ENCODE assay signal across 8 mouse cellular contexts in genomic region chr4:126321111-126321853, GRCm38 (mm10). TPM values are rescaled to one million over a fixed set of nuclear protein-coding genes. Genes with fewer than 3 reads are reported as not detected.
DNase-seq lines count a peak whose midpoint lies in the region; ATAC-seq and TF ChIP-seq lines count a peak whose summit lies in the region.

Gene Adprhl2 (minus strand): TSS chr4:126321703.

- peak; percentile 45 for TF ChIP-seq POLR2A in olfactory bulb, adult 2 months (IDR thresholded peaks at IDR 0.05; ENCODE audit: insufficient read depth, low read depth, low read length)
- TF ChIP-seq POLR2A in thymus, adult 2 months (IDR thresholded peaks at IDR 0.05; ENCODE audit: control insufficient read depth, extremely low read depth, insufficient read depth, low read length, poor library complexity), result 0 out of 2 replicates have a peak, but pooled peaks have one; percentile 68

- H3K4me1 ChIP-seq in ES-E14 (ENCODE audit: control insufficient read depth in 2 of 2, insufficient read depth in 2 of 2, low read length in 2 of 2, poor library complexity in 1 of 2), result peaks cover 0 to 11% of the 10 kb centered on the region in 2 experiments; a peak in 2 of 4 replicates
- peaks cover 23% of the 10 kb centered on the region for H3K4me1 ChIP-seq in forebrain, embryonic 16.5 days (replicated peaks; ENCODE audit: control insufficient read depth, insufficient read depth, low read length)
- peaks cover 4% of the 10 kb centered on the region; the same call in 1 of the 2 replicates for H3K4me1 ChIP-seq in lung, embryonic 14.5 days (ENCODE audit: insufficient read depth)
- H3K4me1 ChIP-seq in olfactory bulb, adult 2 months (ENCODE audit: control insufficient read depth, insufficient read depth, low read length), result peaks cover 13% of the 10 kb centered on the region; the same call in 1 of the 2 replicates
- peaks cover 4% of the 10 kb centered on the region for H3K4me1 ChIP-seq in thymus, adult 2 months (replicated peaks; ENCODE audit: control insufficient read depth, insufficient read depth, low read length)

- intact Hi-C loops in heart, postnatal 36 days (cut with DNase I), result loop anchor here (5.0 kb wide), 2 partner anchors 146 to 224 kb away; partner anchors contain the start of genes Ago1 and Lsm10

- H3K36me3 ChIP-seq in ES-E14 (ENCODE audit: control insufficient read depth, insufficient read depth, low read length, poor library complexity, severe bottlenecking), result peaks cover 27% of the 10 kb centered on the region
- peaks cover 12% of the 10 kb centered on the region for H3K36me3 ChIP-seq in forebrain, embryonic 16.5 days (ENCODE audit: control insufficient read depth, insufficient read depth)
- H3K36me3 ChIP-seq in lung, embryonic 14.5 days (ENCODE audit: insufficient read depth), result peaks cover 30% of the 10 kb centered on the region
- H3K36me3 ChIP-seq in thymus, adult 2 months (ENCODE audit: control insufficient read depth, insufficient read depth, low read length), result peaks cover 18% of the 10 kb centered on the region

- peak; percentile 97 for DNase-seq in ES-E14 (ENCODE audit: low read depth, low spot score)
- DNase-seq in cerebellum, adult 11-12 months, result peak; percentile 96
- DNase-seq in heart, postnatal 36 days, result peak; percentile 99 to 100
- peak; percentile 97 to 100 for DNase-seq in layer of hippocampus, adult 2 months (ENCODE audit: low spot score in 2 of 2)
- peak; percentile 99 for DNase-seq in lung, embryonic 14.5 days
- DNase-seq in thymus, adult 2 months, result peak; percentile 99

- H3K27me3 ChIP-seq in forebrain, embryonic 16.5 days (replicated peaks; ENCODE audit: control insufficient read depth, insufficient read depth, low read length), result no peaks in the 10 kb centered on the region
- H3K27me3 ChIP-seq in lung, embryonic 14.5 days (ENCODE audit: insufficient read depth, low read length), result peaks cover 8% of the 10 kb centered on the region
- no peaks in the 10 kb centered on the region for H3K27me3 ChIP-seq in thymus, adult 2 months (ENCODE audit: control insufficient read depth, insufficient read depth, low read length)

- under 1% methylated on average over 79 of the region's 80 CpGs for WGBS in forebrain, embryonic 16.5 days
- under 1% methylated on average over 79 of the region's 80 CpGs for WGBS in lung, embryonic 14.5 days
- under 1% methylated on average over 80 of the region's 80 CpGs for WGBS in olfactory bulb, adult 2 months
- WGBS in thymus, adult 2 months, result under 1% methylated on average over 80 of the region's 80 CpGs

- H3K9me3 ChIP-seq in ES-E14 (ENCODE audit: control insufficient read depth, insufficient read depth, low read depth, low read length), result no peaks in the 10 kb centered on the region
- no peaks in the 10 kb centered on the region for H3K9me3 ChIP-seq in forebrain, embryonic 16.5 days (ENCODE audit: control insufficient read depth, low read length)
- H3K9me3 ChIP-seq in lung, embryonic 14.5 days (ENCODE audit: low read depth, low read length), result no peaks in the 10 kb centered on the region

- ATAC-seq in forebrain, embryonic 16.5 days, result peak; percentile 91
- peak; percentile 87 for ATAC-seq in lung, embryonic 14.5 days (ENCODE audit: insufficient read depth)

- peak within 1 kb of the TSS; percentile 80 to 97 for H3K4me3 ChIP-seq in ES-E14 (ENCODE audit: insufficient read depth in 1 of 2, low read depth in 1 of 2, low read length in 2 of 2, poor library complexity in 1 of 2, severe bottlenecking in 1 of 2)
- peak within 1 kb of the TSS; percentile 90 for H3K4me3 ChIP-seq in forebrain, embryonic 16.5 days (replicated peaks; ENCODE audit: low read length)
- peak within 1 kb of the TSS; percentile 97 for H3K4me3 ChIP-seq in layer of hippocampus, adult 2 months
- peak within 1 kb of the TSS; percentile 89 for H3K4me3 ChIP-seq in lung, embryonic 14.5 days (ENCODE audit: low read depth, low read length)
- peak within 1 kb of the TSS; percentile 74 for H3K4me3 ChIP-seq in olfactory bulb, adult 2 months (ENCODE audit: insufficient read depth, low read depth, low read length)
- H3K4me3 ChIP-seq in thymus, adult 2 months (ENCODE audit: control insufficient read depth, insufficient read depth, low read length), result peak within 1 kb of the TSS; percentile 59

- H3K9ac ChIP-seq in ES-E14 (ENCODE audit: insufficient read depth, low read depth, low read length, poor library complexity, severe bottlenecking), result peak within 1 kb of the TSS; percentile 91
- H3K9ac ChIP-seq in forebrain, embryonic 16.5 days (replicated peaks; ENCODE audit: low read depth, low read length), result peak within 1 kb of the TSS; percentile 91
- peak within 1 kb of the TSS; percentile 72 for H3K9ac ChIP-seq in lung, embryonic 14.5 days

- TF ChIP-seq CTCF in layer of hippocampus, adult 2 months (conservative IDR thresholded peaks at IDR 0.05), result peak; percentile 99
- TF ChIP-seq CTCF in lung, embryonic 14.5 days (IDR thresholded peaks at IDR 0.05; ENCODE audit: low read depth), result peak; percentile 100
- peak; percentile 100 for TF ChIP-seq CTCF in olfactory bulb, adult 2 months (IDR thresholded peaks at IDR 0.05; ENCODE audit: insufficient read depth, low read depth, low read length)
- TF ChIP-seq CTCF in thymus, adult 2 months (IDR thresholded peaks at IDR 0.05; ENCODE audit: borderline replicate concordance, control insufficient read depth, extremely low read depth, insufficient read depth, low read length, poor library complexity), result peak; percentile 100

- peak within 1 kb of the TSS; percentile 97 for H3K4me2 ChIP-seq in forebrain, embryonic 16.5 days (ENCODE audit: low read length)
- peak within 1 kb of the TSS; percentile 94 for H3K4me2 ChIP-seq in lung, embryonic 14.5 days

- peak within 1 kb of the TSS; percentile 87 for H3K27ac ChIP-seq in ES-E14 (ENCODE audit: insufficient read depth, low read depth, low read length, poor library complexity, severe bottlenecking)
- H3K27ac ChIP-seq in forebrain, embryonic 16.5 days (ENCODE audit: low read length), result peak within 1 kb of the TSS; percentile 77
- peak within 1 kb of the TSS; percentile 94 for H3K27ac ChIP-seq in layer of hippocampus, adult 2 months
- peak within 1 kb of the TSS; percentile 55; the same call in 1 of the 2 replicates for H3K27ac ChIP-seq in lung, embryonic 14.5 days (ENCODE audit: low read depth)
- peak within 1 kb of the TSS; percentile 5; the same call in 1 of the 2 replicates for H3K27ac ChIP-seq in olfactory bulb, adult 2 months (ENCODE audit: insufficient read depth, low read depth, low read length)
- H3K27ac ChIP-seq in thymus, adult 2 months (ENCODE audit: control insufficient read depth, insufficient read depth, low read length), result no peak within 1 kb of the TSS

- in situ Hi-C loops in ES-E14 (cut with MboI; ENCODE audit: low sequenced_read_pairs in 2 of 2, unreplicated experiment in 2 of 2), result no loop called here

TF ChIP-seq in ES-E14, 5 proteins besides CTCF, POLR2A, EP300 and RAD21:
- TF ChIP-seq MAFK (IDR thresholded peaks at IDR 0.05; ENCODE audit: insufficient read depth, low read depth, low read length) (no peak), ZNF384 (IDR thresholded peaks at IDR 0.05; ENCODE audit: low read depth, low read length) (peak; percentile 78), ZC3H11A (IDR thresholded peaks at IDR 0.05; ENCODE audit: borderline replicate concordance, low read depth, low read length) (peak; percentile 34; the same call in 1 of the 2 replicates), HCFC1 (IDR thresholded peaks at IDR 0.05; ENCODE audit: borderline replicate concordance, insufficient read depth, low read length) (peak; percentile 86), CHD2 (IDR thresholded peaks at IDR 0.05; ENCODE audit: low read depth, low read length) (no peak)

RNA-seq across cellular contexts. Expression of gene Adprhl2, which starts in this region (rescaled TPM):
- 50.5 and 56.9 TPM in 2 replicates for total RNA-seq in ES-E14 (2012; rRNA removed)
- 81.7 and 88.1 TPM in 2 replicates for polyA plus RNA-seq in forebrain, embryonic 16.5 days (2015; fragmentation: Nextera tagmentation; extraction: Ambion mirVana)
- total RNA-seq in heart, postnatal 36 days (2021), result 10 to 100 TPM; 12.2 TPM
- total RNA-seq in layer of hippocampus, adult 2 months (2021), result 10 to 100 TPM; 32.2 to 33.0 TPM
- polyA plus RNA-seq in lung, embryonic 14.5 days (2014; fragmentation: Nextera tagmentation; extraction: Ambion mirVana), result 52.8 and 56.8 TPM in 2 replicates
- not detected in 2 replicates for polyA plus RNA-seq in olfactory bulb, adult 2 months (2012; ENCODE audit: insufficient read depth, insufficient read length, low replicate concordance, missing spikeins)
- polyA plus RNA-seq in thymus, adult 2 months (2012; rRNA removed), result 66.0 and 67.9 TPM in 2 replicates

Comparison
In these comparisons a context has a peak if more than half of its experiments do, and no peak if none do; other contexts are left out.
1. RNA of gene Adprhl2 (polyA plus RNA-seq): 81.7 to 88.1 TPM in forebrain, embryonic 16.5 days, 66.0 to 67.9 TPM in thymus, adult 2 months and 52.8 to 56.8 TPM in lung, embryonic 14.5 days; not detected in olfactory bulb, adult 2 months; every median in the first group is over 10 times any median in the second.
2. Peak in every context shown above with its lines, with median percentiles within 50 percentile points of each other: DNase-seq, H3K4me3 ChIP-seq, H3K9ac ChIP-seq and CTCF ChIP-seq.